Mouse (Mus musculus) frontal cortex, adult 2 months (tissue): ENCODE results near the gene Tent5c. TPM values are rescaled to one million over a fixed set of nuclear protein-coding genes. Genes with fewer than 3 reads are reported as not detected.

Experiments used
- DNase-seq, 2 experiments: peaks; one replicate each; pipeline ENCODE4 v3.0.0; 2022; ENCODE audit warnings: low spot score in 1 of 2; ENCODE audit errors: extremely low spot score in 1 of 2
- polyA plus RNA-seq: library from polyadenylated mRNA; depleted of rRNA; stranded (reverse); fragments of >200 nt; gene quantifications from 2 replicates; pipeline ENCODE4 v1.2.3, GENCODE M21; 2012; rRNA removed

Gene Tent5c
- 1.0 and 1.3 TPM in 2 replicates for polyA plus RNA-seq

DNA sequence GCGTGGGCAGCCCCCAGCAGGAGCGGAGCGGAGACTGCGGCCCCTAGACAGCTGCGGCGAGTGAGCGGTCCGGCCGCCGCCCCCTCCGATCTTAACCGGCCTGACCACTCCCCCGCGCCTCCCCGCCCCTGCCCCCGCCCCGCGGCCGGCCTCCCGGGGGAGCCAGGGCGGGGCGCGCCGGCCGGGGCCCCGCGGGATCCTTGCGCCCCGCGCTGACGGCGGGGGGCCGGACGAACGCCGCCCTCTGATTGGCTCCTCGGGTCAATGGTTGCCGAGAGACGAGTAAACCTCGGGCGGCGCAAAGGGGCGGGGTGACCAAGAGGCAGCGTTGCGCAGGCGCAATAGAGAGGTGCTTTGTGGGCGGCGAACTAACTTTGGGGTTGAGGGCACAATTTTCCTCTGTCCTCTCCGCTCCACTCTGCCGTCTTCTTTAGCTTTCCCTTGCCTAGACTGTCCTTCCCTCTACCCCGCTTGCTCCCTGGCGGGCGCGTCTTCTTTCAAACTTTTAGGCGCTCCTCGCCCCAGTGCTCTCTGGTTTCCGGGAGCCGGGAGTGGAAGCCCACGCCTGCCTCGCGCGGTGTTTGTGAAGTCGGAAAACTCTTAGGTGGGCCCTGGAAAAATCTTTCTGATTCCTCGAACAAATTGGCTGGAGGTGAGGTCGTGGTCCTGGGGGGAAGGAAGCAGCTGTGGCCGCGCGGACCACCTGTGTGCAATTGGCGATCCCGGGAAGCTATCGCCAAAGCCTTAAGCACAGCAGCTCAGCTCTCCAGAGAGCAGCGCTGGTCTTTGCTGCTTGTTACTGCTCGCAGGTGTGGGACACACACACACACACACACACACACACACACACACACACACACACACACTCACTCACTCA lies at the start of gene Tent5c:
Tent5c (minus strand) TSS at position 192 of the 877 bp plus-strand sequence.
- DNase-seq, result peak; percentile 78 to 91

DNA sequence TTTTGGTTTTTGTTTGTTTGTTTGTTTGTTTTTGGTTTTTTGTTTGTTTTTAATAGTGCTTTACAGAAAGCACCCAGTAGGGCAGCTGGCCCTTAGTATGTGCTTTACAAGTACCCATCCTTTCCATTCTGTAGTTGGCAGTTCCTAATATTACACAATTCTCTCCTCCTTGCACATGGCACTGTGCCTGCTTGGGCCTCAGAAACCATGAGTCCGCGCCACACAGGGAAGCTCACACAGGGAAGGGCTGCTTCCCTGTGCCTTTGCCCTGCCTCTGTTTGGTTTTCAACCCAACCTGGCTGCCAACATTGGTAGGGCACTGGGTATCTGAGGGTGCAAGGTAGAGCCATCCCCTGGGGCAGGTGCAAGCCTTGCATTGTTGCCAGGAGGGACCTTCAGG lies 47.6 kb upstream of the Tent5c start:
- DNase-seq, result no peak

DNA sequence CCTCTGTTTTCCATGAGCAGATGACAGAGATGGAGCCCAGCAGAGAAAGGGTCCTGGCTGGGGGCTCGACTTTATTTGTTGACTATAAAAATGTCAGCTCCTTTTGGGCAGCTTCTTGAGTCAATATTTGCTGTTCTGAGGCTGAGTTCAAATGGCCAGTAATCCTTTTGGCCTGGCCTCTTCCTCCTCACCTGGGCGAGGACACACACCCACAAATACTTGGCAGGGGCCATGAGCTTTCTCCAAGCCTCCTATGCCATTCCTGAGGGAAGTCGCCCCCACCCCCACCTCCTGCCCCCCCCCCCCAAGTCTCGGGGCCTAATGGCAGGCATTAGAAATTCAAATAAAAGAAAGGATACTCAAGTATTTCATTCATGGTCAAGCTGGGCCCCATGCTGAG lies 46.8 kb upstream of the Tent5c start:
- DNase-seq, result no peak

DNA sequence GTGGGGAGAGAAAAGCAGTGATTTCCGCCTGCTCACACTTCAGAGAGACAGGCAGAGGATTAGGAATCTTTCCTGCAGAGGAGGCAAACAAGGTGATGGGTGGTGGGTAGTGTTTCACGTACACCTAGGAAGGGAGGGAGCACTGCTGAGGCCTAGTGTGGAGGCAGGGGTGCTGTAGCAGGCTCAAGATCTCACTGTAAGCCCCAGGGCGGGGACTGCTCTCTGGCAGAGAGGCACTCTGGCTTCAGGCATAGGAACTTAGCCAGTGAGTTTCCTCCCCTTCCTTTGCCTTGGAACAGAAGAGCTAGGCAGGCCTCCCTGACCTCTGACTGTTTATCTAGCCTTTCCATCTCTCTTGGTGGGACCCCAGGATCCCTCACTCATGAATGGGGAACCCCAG lies 46.2 kb upstream of the Tent5c start:
- no peak for DNase-seq

DNA sequence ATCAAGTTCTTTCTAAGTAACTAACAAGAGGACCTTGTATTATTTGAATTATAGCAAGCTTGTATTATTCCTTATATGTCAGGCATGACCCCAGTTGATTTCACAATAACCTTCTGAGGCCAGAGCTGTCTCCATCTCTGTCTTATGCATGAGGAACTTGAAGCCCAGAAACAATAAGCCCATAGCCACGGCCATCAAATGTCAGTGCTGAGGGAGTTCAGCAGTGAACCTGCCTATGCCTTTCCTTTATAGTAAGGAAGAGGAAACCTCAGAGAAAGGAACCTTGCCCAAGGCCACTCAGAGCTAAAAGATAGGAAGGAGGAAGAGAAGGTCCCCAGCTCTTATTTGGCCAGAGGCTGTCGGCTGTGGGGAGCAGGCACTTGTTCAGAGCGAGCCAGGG lies 45.3 kb upstream of the Tent5c start:
- no peak for DNase-seq

DNA sequence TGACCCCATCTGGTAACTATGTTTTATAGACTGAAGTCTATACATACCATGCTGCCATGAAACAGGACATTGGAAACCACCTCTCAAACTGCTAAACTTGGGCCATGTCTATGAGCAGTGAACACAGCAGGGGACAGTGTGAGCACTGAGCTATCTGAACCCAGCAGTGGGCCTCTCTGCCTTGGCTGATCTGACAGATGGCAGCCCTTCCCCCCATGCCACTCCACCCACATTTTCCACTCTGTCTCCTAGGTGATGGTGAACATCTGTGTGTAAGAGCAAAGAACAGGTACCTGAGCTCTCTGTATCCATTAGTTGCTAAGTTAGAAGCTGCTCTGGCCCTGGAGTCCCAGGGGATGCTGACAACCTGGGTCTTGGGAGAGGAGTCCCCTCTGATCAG lies 44.3 kb upstream of the Tent5c start:
- DNase-seq, result peak in 1 of 2 experiments; percentile 15

DNA sequence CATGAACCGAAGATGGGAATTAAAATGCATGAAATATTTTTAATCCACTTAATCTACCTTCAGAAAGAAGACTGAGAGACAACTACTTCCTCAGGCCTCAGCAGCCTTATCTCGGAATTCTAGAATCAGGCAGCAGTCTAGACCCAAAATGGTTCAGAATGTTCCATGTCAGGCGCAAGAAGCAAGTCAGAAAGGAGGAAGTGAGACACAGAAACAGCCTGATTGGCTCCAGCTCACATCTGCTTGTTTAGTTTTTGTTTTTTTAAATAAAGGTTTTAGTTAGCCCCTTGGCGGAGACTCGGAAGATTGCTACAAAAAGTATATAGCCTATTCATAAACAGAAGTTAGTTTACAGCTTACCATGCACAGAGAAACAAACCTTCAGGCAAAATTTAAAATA lies 41.8 kb upstream of the Tent5c start:
- no peak for DNase-seq

DNA sequence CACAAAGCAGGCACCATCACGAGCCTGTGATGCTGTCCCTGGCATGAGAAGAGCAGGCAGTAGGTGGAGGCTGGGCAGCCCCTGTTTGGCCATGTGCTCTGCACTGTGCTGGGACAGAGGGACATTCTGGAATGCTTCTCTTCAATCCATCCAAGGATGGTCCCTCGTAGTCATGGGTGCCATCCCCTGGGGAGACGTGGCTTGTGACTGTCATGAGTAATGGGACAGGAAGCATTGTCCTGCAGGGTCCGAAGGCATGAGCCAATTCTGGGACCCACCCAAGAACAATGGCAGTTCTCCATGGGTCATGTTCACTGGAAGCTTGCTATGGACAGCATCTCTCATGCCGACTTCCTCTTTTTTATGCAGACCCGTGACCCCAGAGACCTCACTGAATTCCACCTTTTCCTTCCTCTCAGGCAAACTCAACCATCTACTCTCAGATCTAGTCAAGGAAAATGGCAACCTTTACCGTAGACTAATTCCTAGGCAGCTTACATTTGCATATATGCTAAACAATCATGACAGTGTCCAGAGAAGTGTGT lies 41.2 kb upstream of the Tent5c start:
- no peak for DNase-seq

DNA sequence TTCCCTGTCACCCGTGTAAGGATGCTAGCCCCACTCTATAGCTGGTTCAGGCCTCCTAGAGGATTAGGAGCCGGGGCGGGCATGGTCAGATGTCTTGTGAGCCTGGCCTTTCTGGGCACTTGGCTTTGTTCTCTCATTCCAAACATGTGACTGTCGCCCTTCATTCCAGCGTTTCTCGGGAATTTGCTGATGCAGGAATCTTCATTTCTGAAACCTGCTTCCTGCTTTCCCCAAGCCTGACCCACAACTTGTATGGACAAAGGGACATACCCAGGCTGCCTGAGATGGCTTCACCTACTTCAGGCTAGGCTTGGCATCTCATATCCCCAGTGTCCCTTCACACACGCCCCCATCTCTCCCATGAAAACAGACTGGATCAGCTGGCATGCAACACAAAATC lies 33.5 kb upstream of the Tent5c start:
- DNase-seq, result no peak

DNA sequence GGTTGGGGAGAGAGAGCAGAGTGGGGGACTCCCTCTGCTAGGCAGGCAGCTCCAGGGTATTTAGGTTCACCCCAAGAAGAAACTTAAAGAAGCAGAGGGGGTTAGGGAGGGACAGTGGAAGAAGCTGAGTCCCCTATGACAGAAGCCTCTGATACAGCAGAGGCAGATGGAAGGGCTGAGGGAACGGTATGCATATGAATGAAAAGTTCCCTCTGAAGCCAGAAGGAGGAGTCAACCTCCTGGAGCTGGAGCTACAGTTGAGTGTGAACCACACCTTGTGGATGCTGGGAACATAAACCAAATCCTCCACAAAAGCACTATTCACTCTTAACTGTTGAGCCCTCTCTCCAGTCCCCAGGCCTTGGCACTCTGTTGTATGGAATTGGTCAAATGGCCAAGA lies 32.5 kb upstream of the Tent5c start:
- DNase-seq, result no peak

DNA sequence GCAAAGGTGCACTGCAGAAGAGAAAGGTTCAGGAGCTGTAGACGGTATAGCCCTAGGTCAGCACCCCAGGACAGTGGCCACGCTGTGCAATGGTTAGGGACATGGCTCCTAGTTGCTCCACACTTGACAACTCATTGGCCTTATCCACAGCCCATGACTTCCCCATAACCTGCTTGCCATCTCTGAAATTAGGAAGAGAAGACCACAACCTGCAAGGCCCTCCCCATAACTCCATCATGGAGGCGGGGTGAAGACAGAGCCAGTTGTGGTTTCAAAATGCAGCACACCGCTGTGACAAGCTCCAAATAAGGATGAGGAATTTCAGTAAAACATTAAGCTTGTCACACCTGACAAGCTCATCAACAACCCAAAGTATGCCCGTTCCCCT lies 26.6 kb upstream of the Tent5c start:
- DNase-seq, result no peak

DNA sequence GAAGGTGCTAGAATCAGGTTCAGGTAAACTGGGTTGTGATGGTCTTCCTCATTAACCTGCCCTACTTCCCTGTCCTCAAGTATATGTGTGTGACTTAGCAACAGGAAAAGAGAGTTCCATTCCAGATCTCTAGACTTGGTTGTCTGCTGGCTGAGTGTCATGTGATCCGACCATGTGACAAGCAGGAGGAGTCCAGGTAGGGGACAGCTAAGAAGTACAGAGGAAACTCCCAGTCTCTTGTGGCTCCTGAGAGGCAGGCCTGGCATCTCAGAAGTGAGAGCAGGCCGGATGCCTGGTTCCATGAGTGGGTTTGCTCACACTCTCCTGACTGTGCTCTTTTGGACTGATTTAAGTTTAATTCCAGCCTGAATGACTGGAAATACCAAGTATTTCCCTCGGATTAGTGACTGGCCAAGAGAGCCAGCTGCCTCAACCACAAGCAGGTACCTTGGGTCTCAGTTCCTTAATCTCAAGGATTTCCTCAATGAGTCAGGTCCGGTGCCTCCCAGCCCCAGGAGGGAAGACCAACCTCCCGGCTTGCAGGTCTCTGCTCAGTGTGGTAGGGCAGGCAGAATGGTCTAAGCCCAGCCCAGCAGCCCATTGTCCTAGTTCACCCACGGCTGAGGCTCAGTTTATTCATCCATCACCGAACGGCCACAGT lies 26.1 kb upstream of the Tent5c start:
- no peak for DNase-seq

DNA sequence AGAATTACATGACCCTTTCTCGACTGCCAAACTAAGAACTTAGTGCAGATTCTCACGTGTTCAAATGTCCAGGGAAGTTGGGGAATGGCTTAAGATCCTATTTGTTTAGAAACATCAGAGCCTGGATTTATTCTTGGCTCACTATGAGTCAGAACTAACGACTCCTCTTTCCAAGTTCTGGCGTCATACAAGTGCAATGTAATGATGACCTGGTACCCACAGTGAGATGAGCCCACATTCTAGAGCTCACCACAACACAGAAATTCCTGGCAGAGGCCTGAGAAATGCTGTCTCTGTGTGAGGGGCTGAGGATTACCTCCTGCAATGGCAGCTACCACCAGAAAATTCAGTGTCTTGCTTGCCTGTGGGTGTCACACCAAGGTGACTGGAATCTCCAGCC lies 18.1 kb upstream of the Tent5c start:
- DNase-seq, result no peak

DNA sequence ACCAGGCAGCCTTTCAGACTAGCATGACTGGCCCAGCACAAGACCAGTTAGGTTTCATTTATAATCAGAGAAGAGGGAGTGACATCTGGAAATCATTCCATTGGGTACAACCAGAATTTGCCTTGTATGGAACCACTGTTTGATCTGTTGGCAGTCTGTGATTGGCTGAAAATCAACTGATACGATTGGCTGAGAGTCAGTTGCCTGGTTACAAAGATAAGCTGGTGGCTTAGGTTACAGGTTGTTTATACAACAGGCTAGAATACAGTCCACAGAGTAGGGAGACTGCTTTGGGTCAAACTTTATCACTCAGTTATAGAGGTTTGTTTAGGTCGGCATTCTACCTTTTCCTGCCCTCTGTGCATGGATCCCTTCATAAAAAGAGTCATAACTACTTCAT lies 17.6 kb upstream of the Tent5c start:
- DNase-seq, result no peak

DNA sequence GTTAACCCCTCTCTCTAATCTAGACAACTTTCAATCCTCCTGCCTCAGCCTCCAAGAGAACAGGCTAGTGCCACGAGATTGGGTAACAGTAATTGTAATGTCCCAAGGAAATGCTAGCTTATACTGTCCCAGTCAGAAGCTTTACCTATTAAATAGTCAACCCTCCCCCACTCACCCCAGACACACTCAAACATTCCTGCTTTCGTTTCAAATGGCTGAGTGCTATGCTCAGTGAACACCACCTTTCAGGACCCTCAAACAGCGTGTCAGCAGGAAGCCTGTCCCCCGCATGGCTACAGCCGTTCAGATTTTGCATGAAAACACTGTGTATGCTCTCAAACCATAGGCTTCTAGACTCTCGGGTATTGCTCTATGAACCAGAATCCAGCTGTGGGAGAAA lies 14.8 kb upstream of the Tent5c start:
- no peak for DNase-seq

DNA sequence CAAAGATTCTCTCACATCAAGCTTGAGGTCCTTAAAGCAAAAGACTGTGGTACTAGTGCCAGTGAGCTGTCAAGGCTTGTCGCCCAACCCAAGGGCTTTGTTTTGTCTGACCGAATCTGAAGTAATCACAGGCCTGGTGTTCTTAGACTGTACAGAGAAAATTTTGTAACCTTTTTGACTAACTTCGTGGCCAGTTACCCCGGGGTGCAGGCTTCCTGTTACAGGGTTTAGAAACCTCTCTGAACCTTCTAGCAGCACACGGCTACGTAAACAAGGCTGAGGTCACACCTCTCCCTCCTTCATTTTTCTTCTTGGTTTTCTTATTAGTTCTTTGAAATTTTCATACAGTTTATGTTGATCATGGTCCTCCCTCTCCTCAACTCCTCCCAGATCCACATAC lies 13.4 kb upstream of the Tent5c start:
- DNase-seq, result no peak

DNA sequence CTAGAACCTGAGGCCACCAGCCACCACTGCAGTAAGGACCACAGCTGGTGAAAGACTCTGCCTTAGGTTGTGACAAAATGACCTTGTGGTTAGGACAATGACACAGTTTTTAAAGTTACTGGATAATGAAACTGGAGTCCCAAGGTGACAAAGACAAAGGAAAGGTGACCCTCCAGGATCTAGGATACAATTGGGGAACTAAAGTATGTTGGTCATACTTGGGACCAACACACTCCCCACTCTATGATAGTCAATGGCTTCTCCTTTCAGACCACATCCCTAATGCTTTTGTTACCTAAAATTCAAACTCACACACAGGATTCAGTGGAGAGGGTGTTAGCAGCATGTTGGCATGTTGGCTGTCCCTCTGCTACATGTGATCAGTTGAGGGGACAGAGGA lies 12.8 kb upstream of the Tent5c start:
- DNase-seq, result no peak

DNA sequence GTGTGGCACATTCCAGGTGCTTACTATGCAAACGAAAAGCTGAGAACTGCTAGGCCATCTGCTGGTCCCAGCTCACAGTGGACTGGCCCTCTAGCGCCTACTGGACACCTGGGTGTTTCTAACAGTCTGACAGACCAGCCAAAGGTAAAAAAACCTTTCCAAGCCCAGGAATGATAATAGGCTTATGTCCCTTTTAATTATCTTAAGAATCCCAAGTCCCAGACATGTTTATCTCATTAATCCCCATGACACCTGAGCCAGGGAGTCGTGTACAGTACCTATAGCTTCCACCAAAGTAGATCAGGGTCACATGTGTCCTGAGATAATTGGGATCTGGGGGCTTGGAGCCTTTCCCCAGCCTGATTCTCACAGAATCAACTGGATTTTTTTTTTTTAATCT lies 7.0 kb upstream of the Tent5c start:
- DNase-seq, result no peak

DNA sequence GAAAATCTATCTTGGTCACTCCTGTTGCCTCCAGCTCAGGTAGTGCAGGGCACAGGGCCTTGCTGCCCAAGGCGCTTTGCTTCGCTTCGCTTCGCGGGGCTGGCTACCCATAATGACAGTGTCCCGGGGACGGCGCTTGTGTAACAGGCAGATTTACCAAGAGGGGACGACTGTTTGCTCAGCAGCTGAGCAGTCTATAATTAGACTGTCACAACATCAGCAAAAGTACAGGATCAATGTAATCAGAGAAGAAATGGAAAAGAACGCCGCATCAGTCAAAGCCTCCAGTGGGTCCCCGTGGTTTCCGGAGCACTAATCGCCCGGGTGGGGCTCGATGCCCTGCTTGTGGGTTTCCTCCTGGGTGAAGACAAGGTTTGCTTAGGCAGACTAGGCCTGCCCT lies 6.3 kb upstream of the Tent5c start:
- no peak for DNase-seq

DNA sequence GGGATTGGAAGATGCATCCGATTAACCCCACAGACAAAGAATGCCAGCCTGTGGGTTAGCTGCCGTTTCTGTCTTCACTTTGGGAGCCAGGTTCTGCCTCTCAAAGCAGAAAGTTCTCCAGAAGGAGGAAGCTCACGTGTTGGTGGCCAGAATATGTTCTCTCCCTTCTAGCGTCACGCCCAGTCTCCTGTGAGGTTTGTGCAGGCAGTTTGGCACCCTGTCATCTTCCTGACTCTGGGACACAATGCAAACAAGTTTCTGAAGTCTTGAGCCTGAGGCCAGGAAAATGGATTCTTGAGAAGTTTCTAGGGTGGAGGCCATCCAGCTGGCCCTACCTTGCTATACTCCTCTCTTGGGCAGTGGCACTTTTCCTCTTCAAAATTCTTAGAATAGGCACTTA lies 5.8 kb upstream of the Tent5c start:
- no peak for DNase-seq

DNA sequence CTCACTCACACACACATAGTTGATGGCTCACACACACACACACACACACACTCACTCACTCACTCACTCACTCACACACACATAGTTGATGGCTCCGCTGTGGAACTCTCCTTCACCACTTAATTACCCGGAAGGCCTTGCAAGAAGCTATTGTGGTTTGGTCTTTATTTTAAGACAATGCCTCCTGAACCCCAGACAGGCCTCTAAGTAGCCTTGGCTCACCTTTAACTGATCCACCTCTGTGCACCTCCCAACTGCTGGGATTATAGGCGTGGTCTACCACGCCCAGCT lies 831 bp upstream of the Tent5c start:
- no peak for DNase-seq
